Mouse (Mus musculus): ENCODE measurements around the gene Efcab6.

Efcab6 gene

DNA sequence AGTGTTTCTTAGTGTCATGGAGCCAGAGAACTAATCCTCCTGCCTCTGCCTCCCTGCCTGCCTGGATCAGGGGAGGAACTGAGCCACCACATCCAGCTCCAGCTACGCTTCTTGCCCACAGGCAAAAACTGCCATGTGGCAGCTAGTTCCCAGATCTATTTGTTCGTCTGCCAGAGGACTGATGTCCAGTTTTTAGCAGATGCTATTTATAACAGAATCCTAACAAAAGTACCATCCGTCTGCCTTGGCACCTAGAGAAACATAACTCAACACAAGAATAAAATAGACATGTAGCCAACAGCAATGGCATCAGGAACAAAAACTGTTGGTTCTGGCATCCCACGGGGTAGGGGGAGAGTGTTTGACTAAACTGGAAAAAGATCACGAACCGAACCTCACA, 6.3 kb downstream of the Efcab6 start:
- DNase-seq (ENCODE audit: low spot score in 2 of 2) = no peak

DNA sequence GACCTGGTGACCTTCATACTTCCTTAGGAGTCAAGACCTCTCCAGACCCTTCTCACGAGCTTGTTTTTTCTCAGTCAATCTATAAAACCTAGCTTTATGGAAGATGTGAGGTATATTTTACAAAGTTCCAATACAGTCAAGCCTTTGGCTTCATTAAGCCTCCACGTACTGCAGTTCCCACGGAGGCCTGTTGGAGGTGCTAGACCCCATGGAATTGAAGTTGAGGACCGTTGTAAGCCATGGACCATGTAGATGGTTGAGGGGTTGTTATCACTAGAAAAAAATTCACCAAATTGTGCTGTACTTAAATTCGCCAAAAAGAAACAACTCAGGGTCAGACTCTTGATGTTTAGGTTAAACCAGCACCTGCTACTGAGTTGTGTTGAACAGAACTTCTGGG, 9.1 kb downstream of the Efcab6 start:
- no peak for DNase-seq (ENCODE audit: low spot score in 2 of 2)

DNA sequence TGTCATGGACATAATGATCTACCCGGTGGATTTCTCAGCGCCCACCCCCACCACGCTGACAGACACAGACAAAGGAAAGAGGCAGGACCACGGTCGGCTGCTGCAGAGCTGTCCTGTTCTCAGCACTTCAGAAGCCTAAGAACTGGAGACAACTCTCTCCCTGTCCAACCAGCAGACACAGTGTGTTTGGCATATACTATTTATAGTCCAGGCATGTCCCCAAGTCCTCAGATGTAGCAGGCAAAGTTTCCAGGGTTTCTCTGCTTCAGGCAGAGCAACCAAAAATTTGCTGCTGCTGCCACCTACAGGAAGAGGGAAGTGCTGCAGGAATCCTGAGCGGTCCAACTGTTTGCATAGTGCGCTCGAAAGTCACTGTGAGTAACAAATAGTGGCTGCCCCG, 11.3 kb downstream of the Efcab6 start:
- peak; percentile 44 to 73 for DNase-seq (ENCODE audit: low spot score in 2 of 2)

DNA sequence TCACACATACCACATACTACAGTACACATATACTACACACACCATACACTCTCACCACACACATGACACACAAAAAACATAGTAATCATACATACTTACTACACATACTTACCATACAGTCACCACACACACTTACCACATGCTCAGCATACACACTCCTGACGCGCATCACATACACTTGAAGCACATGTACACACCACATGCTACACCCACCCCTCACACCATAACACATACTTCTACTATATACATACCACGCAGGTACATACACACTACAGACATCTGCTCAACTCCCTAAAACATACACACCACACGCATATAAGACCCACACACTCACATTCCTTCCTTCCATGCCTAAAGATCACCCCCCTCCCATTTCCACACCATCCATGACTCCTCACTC, 11.9 kb downstream of the Efcab6 start:
- DNase-seq (ENCODE audit: low spot score in 2 of 2) = no peak

DNA sequence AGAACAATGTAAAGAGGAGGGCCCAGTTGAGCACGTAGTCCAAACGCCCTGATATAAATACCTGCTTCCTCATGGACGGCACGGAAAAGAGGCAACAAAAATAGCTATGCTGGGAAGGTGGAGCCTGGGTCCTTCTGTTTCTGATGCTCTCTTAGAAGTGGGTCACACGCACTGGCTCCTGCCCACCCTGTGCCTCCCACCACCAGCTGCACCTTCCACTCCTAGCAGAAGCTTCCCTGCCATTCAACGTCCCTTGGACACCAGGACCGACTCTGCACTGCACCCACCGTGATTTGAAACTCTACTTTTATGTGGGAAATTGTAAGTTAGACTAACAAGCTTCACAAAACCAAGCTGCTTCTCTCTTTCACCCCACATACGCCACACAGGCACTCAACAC, 12.8 kb downstream of the Efcab6 start:
- no peak for DNase-seq (ENCODE audit: low spot score in 2 of 2)

DNA sequence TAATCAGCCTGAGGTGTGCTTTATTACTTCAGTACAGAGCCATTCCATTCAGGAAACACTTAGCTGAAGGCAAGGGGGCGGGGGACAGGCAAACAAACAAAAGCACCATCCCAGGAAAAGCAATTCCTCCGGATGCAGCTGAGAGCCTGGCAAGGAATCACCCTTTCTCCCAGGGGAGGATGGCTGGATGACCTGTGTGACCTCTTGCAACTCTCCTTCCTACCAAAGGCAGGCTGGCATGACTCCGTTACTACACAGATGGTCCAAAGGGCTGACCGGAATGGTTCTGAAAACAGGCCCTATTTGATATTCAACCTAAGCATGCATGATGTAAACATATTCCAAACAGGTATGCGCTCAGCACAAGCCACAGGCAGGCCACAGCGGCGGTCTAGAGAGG, 15.6 kb downstream of the Efcab6 start:
- peak in 1 of 2 experiments; percentile 5 for DNase-seq (ENCODE audit: low spot score in 2 of 2)

DNA sequence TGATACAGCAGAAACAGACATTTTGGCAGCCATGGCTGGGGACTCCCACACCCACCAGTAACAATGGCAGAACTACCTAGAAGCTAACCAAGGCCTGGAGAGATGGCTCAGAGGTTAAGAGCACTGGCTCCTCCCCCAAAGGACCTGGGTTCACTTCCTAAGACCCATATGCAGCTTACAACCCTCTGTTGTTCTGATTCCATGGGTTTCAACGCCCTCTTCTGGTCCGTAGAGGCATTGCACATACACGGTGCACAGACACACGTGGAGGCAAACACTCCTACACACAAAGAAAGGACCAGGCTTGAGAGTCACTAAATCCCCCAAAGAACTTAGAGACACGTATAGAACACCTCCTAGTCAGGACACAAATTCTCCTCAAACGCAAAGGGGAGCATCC, 19.6 kb downstream of the Efcab6 start:
- DNase-seq (ENCODE audit: low spot score in 2 of 2) = no peak

DNA sequence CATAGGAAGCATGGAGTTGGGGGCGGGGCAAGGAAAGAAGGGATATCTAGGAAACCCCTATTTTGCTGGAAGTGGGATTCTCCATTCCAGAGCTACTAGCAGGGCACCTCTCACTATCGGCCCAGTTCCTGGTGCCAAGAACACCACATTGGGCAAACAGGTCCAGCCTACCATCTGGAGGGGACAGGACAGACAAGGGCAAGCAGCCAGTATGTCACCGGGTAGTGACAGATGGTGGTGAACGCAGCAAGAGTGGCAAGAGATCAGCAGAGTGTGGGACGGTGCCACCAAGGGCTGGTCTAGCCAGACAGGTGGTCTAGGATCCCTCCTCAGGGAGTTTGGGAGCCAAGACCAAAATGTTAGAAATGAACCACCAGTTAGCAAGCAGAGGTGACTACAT, 28.1 kb downstream of the Efcab6 start:
- no peak for DNase-seq (ENCODE audit: low spot score in 2 of 2)

DNA sequence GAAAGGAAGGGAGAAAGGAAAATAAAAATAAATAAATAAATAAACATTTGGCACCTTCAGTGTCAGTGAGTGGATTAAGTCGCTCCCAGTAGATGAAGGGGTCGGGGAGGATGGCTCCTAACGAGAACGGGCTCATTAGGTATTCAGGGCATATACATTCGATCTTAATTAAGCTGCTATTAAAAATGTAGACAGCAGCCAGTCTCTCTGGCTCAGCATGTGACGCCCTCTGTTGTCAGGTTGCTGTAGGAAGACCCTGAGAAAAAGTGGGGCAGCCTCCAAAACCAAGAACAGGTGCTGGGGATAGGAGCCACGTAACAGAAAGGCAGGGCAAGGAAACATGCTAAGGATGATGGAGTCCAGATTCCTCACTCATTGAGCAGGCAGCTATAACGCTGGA, 39.5 kb downstream of the Efcab6 start:
- DNase-seq (ENCODE audit: low spot score in 2 of 2) = no peak

DNA sequence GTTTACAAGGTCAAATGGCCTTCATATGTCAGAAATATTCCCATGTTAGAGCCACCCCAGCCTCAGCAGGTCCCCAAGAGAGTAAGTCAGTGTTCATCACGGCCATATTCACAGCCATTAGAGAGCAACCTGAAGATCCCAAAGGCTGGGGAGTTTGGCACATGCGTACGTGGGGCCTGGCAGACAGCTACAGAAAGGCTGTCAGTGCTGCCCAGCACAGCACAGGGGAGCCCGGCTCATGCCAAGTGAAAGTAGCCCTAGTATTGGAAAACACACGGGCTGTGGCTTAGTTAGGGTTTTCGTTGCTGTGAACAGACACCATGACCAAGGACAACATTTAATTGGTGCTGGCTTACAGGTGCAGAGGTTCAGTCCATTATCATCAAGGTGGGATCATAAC, 40.3 kb downstream of the Efcab6 start:
- no peak for DNase-seq (ENCODE audit: low spot score in 2 of 2)

DNA sequence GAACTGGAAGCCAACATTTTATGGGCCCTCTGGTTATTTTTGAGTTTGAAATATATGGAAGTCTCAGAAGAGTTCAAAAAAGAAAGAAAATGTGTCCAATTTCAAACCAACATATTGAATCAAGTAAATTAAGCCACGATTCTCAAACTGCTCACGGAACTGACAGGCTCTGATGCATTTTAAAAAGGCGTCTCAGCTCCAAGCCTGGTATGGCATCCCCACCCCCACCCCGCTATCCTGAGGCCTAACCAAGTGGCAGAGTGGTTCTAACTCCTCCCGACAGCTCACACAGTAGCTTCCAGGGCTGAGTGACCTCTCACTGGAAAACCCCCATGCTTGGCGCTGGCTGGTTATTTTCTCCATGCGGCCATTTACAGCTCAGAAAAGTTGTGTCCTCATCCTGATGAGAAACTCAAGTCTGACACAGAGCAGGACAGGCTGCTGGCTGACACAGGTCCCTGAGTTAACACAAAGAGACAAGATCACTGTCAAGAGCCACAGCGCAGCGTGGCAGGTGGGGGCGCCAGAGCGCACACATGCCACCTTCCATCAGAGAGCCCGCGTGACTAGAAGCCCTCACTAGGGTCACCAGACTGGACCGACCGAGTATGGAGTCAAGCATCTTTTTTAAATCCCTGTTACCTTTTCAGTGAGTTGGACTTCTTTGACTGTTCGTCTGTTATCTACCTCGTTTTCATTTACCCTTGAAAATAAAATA, 55.7 kb downstream of the Efcab6 start:
- no peak for DNase-seq (ENCODE audit: low spot score in 2 of 2)

DNA sequence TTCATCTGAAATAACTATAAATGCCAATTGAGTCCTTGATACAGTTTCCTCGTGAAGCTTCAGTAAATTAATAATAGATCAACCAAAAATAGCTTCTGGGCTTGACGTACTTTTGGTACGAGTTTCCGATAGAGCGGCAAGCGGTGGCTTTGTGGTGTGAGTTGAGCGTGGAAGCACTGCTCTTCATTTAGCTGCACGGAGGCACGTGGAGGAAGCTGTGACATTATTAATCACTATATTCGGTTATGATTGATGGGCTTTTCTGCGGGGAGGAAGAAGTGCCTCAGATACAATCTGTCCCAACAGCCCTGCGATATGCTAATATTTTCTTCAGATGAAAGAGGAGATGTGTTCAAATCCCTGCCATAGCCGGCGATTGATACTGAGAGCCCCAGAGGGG, 60.9 kb downstream of the Efcab6 start:
- no peak for DNase-seq (ENCODE audit: low spot score in 2 of 2)

DNA sequence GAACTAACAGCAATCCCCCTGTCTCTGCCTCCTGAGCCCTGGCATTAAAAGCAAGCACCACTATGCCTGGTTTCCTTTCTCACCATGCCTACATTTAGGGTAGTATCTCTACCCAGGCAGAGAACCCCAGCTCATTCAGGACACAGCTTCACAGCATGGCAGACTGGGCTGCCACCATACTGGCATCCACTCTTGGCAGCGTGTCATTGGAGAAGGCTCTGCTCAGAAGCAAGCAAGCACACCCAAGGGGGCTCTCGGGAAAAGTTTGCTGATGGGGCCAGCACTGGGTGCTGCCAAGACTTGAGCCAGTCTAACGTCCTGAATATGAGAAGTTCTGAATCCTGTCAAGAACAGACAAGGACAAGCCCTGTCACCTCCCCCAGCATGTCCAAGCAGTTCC, 66.1 kb downstream of the Efcab6 start:
- no peak for DNase-seq (ENCODE audit: low spot score in 2 of 2)

DNA sequence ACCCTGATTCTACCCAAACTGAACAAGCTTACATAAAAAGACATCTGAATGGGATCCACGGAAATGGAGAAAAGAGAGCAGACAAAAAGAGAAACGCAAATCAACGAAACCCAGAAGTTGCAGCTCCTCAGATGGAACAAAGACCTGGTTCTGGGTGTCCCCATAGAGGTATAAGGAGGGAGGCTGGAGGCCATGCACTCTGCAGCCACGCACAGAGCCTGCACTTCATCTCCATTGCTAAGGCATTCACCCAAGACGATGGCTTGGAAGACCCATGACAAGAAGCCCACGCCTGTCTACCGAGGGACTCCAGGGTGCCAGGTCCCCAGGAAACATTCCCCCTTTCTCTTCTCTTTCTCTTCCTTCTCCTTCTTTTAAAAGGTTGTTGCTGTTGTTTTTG, 66.6 kb downstream of the Efcab6 start:
- DNase-seq (ENCODE audit: low spot score in 2 of 2) = no peak

DNA sequence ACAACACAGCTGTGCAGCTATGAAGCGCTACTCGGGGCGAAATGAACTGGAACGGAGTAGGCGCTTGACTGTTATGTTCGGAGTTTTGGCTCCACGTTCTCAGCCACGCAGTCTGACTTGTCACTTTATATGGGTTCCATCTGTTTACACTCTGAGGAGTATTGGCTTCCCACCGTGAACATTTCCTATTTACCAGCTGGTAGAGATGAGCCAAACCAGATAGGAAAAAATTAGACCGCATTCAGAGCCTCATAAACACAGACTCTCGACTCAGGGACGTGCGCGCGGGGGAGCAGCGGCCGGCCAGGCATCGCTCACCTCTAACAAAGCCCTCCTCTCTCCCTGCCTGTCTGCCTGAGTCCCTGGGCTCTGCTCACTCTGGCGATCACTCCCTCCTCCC, 67.1 kb downstream of the Efcab6 start:
- DNase-seq (ENCODE audit: low spot score in 2 of 2) = peak; percentile 58 to 63

DNA sequence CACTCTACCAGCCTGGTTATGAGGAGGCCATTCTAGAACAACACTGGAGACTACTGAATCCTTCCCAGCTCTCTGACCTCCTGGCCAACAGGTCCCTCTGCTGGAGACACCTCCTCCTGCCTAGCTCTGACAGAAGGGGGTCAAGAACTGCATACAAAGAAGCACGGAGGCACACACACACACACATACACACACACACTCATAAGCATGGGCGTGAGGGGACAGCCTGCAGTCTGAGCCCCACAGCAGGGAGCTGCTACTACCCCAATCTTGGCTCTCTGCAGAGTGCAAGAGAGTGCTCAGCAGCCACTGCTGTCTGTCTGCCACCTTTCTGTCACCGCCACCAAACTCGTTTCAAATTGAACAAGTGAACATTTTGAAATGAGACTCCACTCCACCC, 67.6 kb downstream of the Efcab6 start:
- peak; percentile 24 to 49 for DNase-seq (ENCODE audit: low spot score in 2 of 2)

DNA sequence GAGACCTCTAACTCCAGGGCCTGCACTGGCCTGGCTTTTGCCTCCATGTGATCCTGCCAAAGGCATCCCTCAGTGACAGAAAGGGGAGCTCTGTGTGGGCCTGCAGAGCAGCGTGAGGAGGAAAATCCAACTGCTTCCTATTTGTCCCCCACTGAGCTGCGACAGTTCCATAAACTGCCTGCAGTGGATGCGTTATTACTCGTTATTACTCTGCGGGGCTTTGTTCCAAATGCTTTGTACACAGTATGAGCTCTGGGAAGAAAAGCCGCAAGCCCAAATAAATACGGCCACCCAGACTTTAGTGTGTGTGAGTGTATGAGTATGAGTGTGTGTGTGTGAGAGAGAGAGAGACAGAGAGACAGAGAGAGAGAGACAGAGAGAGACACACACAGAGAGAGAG, 68.3 kb downstream of the Efcab6 start:
- DNase-seq (ENCODE audit: low spot score in 2 of 2) = no peak

DNA sequence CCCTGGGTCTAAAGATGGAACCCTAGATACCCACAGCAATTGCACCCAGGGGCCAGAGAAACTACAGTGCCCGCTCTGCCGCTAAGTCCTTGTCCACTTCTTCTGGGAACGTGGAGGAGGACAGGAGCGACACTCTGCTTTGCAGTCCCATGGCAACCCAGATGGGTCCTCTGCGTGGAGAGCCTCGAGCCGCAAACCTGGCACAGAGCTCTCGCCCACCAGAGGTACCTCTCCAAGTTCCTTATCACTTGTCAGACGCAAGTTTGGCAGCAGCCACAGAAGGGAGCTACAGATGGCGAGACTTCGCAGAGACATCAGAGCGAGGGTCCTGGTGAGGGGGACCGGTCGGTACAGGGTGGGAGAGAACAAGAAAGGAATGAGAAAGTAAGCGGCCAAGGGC, 73.0 kb downstream of the Efcab6 start:
- DNase-seq (ENCODE audit: low spot score in 2 of 2) = no peak

DNA sequence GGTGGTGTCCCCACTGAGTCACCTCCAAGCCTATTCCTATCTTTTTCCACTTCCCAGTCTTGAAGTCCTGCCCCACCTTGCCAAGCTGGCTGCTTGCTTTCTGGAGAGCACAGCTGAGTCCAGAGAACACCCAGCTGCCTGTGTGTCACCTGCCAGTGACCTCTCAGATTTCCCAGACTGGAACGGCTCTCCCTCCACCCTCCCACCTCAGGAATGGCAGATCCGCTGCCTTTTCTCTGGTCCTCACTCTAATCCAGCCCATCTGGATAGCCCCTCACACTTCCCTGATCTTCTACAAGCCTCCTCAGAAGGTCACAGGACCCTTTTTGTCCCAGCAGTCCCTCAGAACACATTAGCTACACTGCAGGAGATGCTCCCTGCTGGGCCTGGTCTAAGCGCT, 73.7 kb downstream of the Efcab6 start:
- peak in 1 of 2 experiments; percentile 18 for DNase-seq (ENCODE audit: low spot score in 2 of 2)

DNA sequence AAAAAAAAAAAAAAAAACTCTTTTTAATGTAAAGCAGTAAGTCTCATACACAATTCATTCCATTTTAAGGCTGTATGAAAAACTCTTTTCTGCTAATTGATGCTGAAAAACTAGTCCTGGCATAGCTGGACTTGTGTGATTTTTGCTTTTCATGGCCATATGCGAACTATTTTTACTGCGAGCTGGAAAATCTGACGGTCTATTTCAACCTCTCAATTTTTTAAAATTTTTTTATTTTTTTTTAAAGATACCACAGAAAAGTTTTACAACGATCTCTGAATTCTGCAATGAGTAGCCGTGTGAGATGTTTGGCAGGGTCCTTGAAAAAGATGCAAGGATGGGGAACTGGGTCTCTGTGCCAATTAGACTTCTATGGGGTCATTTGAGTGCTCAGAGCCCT, 75.9 kb downstream of the Efcab6 start:
- no peak for DNase-seq (ENCODE audit: low spot score in 2 of 2)

DNA sequence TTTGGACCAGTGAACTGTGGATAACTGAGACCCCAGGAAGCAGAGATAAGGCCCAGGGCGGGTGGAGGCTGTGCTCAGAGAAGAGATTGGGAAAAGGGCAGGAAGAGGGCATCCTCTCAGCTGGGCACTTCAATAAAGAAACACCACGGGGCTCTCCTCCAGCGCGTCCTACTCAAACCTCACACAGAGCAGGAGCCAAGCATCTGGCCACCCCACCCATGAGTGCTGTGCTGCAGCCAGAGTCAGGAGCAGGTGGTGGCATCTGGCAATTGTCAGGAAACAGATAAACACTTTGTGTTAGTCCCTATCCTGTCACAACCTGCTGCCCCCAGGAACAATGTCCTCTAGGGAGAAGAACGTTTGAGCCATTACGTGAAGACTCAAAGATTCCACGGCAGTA, 77.1 kb downstream of the Efcab6 start:
- DNase-seq (ENCODE audit: low spot score in 2 of 2) = no peak

DNA sequence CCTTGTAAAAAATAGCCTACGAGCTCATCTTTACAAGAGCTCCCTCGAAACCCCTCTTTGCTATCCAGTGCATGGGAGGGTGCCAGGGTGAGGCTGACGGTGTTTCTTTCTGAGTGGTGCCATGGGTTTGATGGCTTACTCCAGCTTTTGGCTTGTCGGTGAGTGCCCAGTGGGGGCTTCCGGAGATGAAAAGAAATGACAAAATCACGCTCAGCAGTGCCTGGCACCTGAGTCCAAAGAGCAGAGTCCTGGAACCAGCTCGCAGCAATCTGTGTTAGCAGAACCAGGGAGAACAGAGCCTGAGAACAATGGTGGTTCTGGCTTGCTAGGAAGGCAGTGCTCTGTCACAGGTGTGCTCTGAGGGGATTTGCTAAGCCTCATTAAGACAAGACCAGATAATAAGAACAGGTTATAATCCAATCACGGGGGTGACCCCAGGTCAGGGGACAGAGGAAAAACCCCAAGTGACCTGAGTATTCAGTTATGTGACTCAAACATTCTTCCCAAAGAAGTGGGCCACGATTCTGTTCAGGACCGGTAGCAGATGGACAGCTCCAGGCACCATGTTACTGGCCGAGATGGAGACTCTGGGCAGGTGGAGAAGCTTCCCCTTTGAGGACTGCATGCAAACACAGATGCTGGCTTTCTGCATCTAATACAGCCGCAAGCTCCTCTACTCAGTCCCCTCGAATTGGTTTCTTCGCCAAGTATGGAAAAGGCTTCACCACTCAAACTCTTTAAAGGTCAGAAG, 82.8 kb downstream of the Efcab6 start:
- no peak for DNase-seq (ENCODE audit: low spot score in 2 of 2)

DNA sequence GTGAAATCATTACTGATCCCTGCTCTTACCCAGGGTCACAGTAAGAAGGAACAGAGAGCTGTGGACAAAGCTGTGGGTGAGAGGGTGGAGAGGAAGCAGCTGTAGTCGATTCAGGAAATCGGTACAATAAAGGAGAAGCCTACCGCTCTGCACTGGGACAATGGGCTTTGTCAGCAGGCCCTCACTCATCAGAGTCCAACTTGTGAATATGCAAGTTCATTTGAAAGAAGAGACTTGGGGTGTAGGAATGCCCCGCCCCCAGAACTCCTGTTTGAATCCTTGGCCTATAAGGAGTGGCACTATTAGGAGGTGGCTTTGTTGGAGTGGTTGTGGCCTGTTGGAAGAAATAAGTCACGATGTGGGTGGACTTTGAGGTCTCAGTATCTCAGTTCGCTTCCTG, 86.3 kb downstream of the Efcab6 start:
- DNase-seq (ENCODE audit: low spot score in 2 of 2) = no peak

DNA sequence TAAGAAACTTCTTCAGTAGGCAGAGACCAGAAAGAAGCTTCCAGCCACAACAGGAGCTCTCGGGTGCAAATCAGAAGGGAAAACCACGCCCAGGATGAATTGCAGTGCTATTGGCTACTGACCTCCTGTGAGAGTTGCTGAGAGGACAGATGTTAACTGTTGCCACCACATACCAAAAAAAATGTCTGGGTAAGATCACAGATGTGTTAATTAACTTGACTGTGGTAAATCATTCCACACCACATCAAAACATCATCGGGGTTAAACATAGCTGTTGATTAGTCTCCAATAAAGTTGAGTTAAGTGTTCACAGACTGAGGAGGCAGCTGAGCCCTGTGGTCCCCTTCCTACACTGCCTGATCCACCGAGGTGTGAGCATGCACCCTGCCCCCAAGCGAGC, 88.1 kb downstream of the Efcab6 start:
- DNase-seq (ENCODE audit: low spot score in 2 of 2) = no peak

Measured in heart, adult 9 months (tissue).